In genomic region chr2:52606331-52606730, GRCm38 (mm10) we compare ENCODE assay signal across 14 mouse cellular contexts.
"Had no signal": no experiment of that assay in that cellular context is flagged by ENCODE, and none has a peak within 500 bp of the region (broad histone marks: within the 10 kb centered on the region; RNA-seq: fewer than 3 reads in every experiment).

No protein-coding gene starts in this region.

- DNase-seq: lung, adult 18-20 months; lung, embryonic 14.5 days; lung, postnatal 14 days; lung, postnatal 36 days; retina, postnatal 1 day; right cerebral cortex, adult 18-20 months; right cerebral cortex, postnatal 25 days; right cerebral cortex, postnatal 4 days; spleen, adult 18-20 months; thymus, adult 18-20 months; thymus, postnatal 14 days; thymus, postnatal 36 days had no signal

- ATAC-seq: midbrain, embryonic 13.5 days; midbrain, embryonic 15.5 days had no signal
